Comparison of ENCODE assay signal across 23 mouse cellular contexts in the genomic region with DNA sequence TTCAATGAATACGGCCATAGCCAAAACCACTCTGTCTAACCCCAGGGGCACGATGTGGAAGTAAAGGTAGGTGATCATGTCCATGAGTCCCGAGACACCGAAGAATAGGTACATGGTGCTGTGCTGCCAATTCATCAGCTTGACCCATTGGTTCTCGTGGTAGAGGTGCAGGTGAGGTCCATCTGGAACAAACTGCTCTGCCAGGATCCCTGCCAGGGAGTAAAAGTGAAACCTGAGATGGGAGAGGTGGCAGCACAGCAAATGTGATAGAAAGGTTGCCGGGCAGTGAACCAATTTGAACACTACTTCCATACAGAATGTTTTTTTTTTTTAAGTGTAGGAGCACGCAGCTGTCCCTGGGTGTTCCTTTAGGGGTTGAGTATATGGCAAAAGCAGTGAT. TPM values are rescaled to one million over a fixed set of nuclear protein-coding genes. Genes with fewer than 3 reads are reported as not detected.
A peak's percentile ranks its signal among the peaks of the same experiment; 100 is the strongest.
DNase-seq lines count a peak whose midpoint lies in the region; TF ChIP-seq lines count a peak whose summit lies in the region.
"Had no signal": no experiment of that assay in that cellular context is flagged by ENCODE, and none has a peak within 500 bp of the region (broad histone marks: within the 10 kb centered on the region; RNA-seq: fewer than 3 reads in every experiment).

No protein-coding gene starts in this region.

- H3K27ac ChIP-seq in kidney, adult 2 months (ENCODE audit: insufficient read depth, low read depth, low read length) = peak overlapping the region; percentile 40
- H3K27ac ChIP-seq: forebrain, embryonic 10.5 days; forebrain, embryonic 13.5 days; gastrocnemius, adult 2 months; hindbrain, embryonic 12.5 days; hindbrain, embryonic 15.5 days had no signal

- H3K4me3 ChIP-seq in kidney, adult 2 months (ENCODE audit: insufficient read depth, low read depth, low read length) = no peak overlapping the region
- H3K4me3 ChIP-seq: forebrain, embryonic 10.5 days; forebrain, embryonic 13.5 days; gastrocnemius, adult 2 months; hindbrain, embryonic 12.5 days; hindbrain, embryonic 15.5 days had no signal

- TF ChIP-seq POLR2A in kidney, adult 2 months (IDR thresholded peaks at IDR 0.05; ENCODE audit: low read depth, low read length) = no peak

- WGBS in kidney, adult 2 months = 60% methylated on average over 7 of the region's 7 CpGs

- H3K4me1 ChIP-seq in kidney, adult 2 months (ENCODE audit: control insufficient read depth, insufficient read depth, low read length) = peaks cover 8% of the 10 kb centered on the region; the same call in 1 of the 2 replicates
- H3K4me1 ChIP-seq: forebrain, embryonic 13.5 days; hindbrain, embryonic 12.5 days; hindbrain, embryonic 15.5 days had no signal

- no peaks in the 10 kb centered on the region for H3K36me3 ChIP-seq in kidney, adult 2 months (ENCODE audit: control insufficient read depth, insufficient read depth, low read length)
- H3K36me3 ChIP-seq: hindbrain, embryonic 12.5 days had no signal

- DNase-seq in kidney, adult 2 months = peak; percentile 53
- no peak for DNase-seq in kidney, postnatal 10 days
- peak; percentile 19 to 31 for DNase-seq in kidney, postnatal 36 days
- no peak for DNase-seq in kidney, postnatal 4 days
- DNase-seq in adipocyte (ENCODE audit: low spot score) = peak; percentile 9
- DNase-seq in lung, postnatal 4 days = no peak
- DNase-seq: adrenal gland, adult 2 months; adrenal gland, postnatal 25 days; cerebellum, adult 18-20 months; cerebellum, adult 9-10 months; cerebellum, postnatal 14 days; gastrocnemius, adult 2 months; gastrocnemius, postnatal 14 days had no signal

- no peaks in the 10 kb centered on the region for H3K27me3 ChIP-seq in kidney, adult 2 months (replicated peaks; ENCODE audit: control insufficient read depth, insufficient read depth, low read length)
- H3K27me3 ChIP-seq: forebrain, embryonic 13.5 days; hindbrain, embryonic 12.5 days; hindbrain, embryonic 15.5 days had no signal

- TF ChIP-seq CTCF in kidney, adult 2 months (conservative IDR thresholded peaks at IDR 0.05; ENCODE audit: insufficient read depth, insufficient read length, low read depth, low read length) = no peak

RNA-seq across cellular contexts. Expression of a gene that starts 35.3 kb away (rescaled TPM):
- polyA plus RNA-seq in kidney, adult 2 months (2012; rRNA removed) = 67.2 and 73.5 TPM in 2 replicates
- polyA plus RNA-seq: activated CD4-positive, CD25-positive, alpha-beta regulatory T cell, adult 4 months; C2C12; CD4-positive, CD25-positive, alpha-beta regulatory T cell, adult 4 months; forebrain, embryonic 10.5 days; heart, embryonic 11.5 days; heart, embryonic 14.5 days; heart, postnatal 0 days; hindbrain, embryonic 15.5 days had no signal

RNA-seq across cellular contexts. Expression of a gene that starts 43.0 kb away (rescaled TPM):
- 12.4 and 13.8 TPM in 2 replicates for polyA plus RNA-seq in kidney, adult 2 months (2012; rRNA removed)

Comparison
In these comparisons a context has a peak if more than half of its experiments do, and no peak if none do; other contexts are left out.
1. DNase-seq: peak in kidney, adult 2 months (single experiment), kidney, postnatal 36 days (2 of 2) and adipocyte (single experiment); none in kidney, postnatal 10 days (single experiment), kidney, postnatal 4 days (0 of 2) and lung, postnatal 4 days (0 of 2).